ENCODE assay signal across 9 mouse cellular contexts in genomic region chr6:67535005-67535776, GRCm38 (mm10). TPM values are rescaled to one million over a fixed set of nuclear protein-coding genes. Genes with fewer than 3 reads are reported as not detected.
DNase-seq lines count a peak whose midpoint lies in the region; ATAC-seq and TF ChIP-seq lines count a peak whose summit lies in the region.
"Had no signal": no experiment of that assay in that cellular context is flagged by ENCODE, and none has a peak within 500 bp of the region (broad histone marks: within the 10 kb centered on the region; RNA-seq: fewer than 3 reads in every experiment).

No protein-coding gene starts in this region.

- peak overlapping the region; percentile 85 for H3K4me2 ChIP-seq in intestine, embryonic 15.5 days (replicated peaks)
- H3K4me2 ChIP-seq in lung, embryonic 15.5 days = peak overlapping the region; percentile 70

- H3K27ac ChIP-seq in layer of hippocampus, adult 2 months = no peak overlapping the region
- H3K27ac ChIP-seq in intestine, embryonic 15.5 days = no peak overlapping the region
- no peak overlapping the region for H3K27ac ChIP-seq in lung, embryonic 15.5 days

- no peak for TF ChIP-seq CTCF in layer of hippocampus, adult 2 months (conservative IDR thresholded peaks at IDR 0.05)

- peak overlapping the region; percentile 36 for H3K4me3 ChIP-seq in layer of hippocampus, adult 2 months
- H3K4me3 ChIP-seq in intestine, embryonic 15.5 days (replicated peaks) = peak overlapping the region; percentile 39
- H3K4me3 ChIP-seq in lung, embryonic 15.5 days = peak overlapping the region; percentile 40
- H3K4me3 ChIP-seq: myocyte had no signal

- no peaks in the 10 kb centered on the region for H3K9me3 ChIP-seq in intestine, embryonic 15.5 days
- no peaks in the 10 kb centered on the region for H3K9me3 ChIP-seq in lung, embryonic 15.5 days

- H3K9ac ChIP-seq in intestine, embryonic 15.5 days = no peak overlapping the region
- H3K9ac ChIP-seq in lung, embryonic 15.5 days = peak overlapping the region; percentile 19; the same call in 1 of the 2 replicates

- peaks cover 42% of the 10 kb centered on the region for H3K27me3 ChIP-seq in intestine, embryonic 15.5 days (replicated peaks)
- H3K27me3 ChIP-seq in lung, embryonic 15.5 days = peaks cover 51% of the 10 kb centered on the region

- ATAC-seq in intestine, embryonic 15.5 days = peak; percentile 38
- 0 out of 2 replicates have a peak, but pooled peaks have one; percentile 15 for ATAC-seq in lung, embryonic 15.5 days (ENCODE audit: borderline replicate concordance, extremely low read depth, low FRiP score, low TSS enrichment)
- ATAC-seq in neutrophil, adult 5-6 weeks (ENCODE audit: extremely low read depth, insufficient number of reproducible peaks, low FRiP score, poor library complexity, severe bottlenecking) = peak; percentile 45

- H3K36me3 ChIP-seq in intestine, embryonic 15.5 days = no peaks in the 10 kb centered on the region
- no peaks in the 10 kb centered on the region for H3K36me3 ChIP-seq in lung, embryonic 15.5 days

- peaks cover 14% of the 10 kb centered on the region for H3K4me1 ChIP-seq in intestine, embryonic 15.5 days (replicated peaks)
- no peaks in the 10 kb centered on the region; the same call in none of the 2 replicates for H3K4me1 ChIP-seq in lung, embryonic 15.5 days

- intact Hi-C loops in gastrocnemius, postnatal 14 days (cut with DNase I; ENCODE audit: low total_unique reads) = no loop called here

- 1% methylated on average over 62 of the region's 62 CpGs for WGBS in intestine, embryonic 15.5 days
- under 1% methylated on average over 62 of the region's 62 CpGs for WGBS in lung, embryonic 15.5 days

- no peak for DNase-seq in layer of hippocampus, adult 2 months (ENCODE audit: low spot score in 2 of 2)
- DNase-seq in layer of hippocampus, adult 18-20 months (ENCODE audit: low spot score in 2 of 2) = no peak
- peak; percentile 65 for DNase-seq in embryo, embryonic 11 days
- DNase-seq in ovary, postnatal 14 days (ENCODE audit: low spot score) = no peak
- no peak for DNase-seq in gastrocnemius, postnatal 14 days

RNA-seq across cellular contexts. Expression of gene Tacstd2, which starts 0.4 kb away (rescaled TPM):
- total RNA-seq in layer of hippocampus, adult 2 months (2021) = 1 to 10 TPM; 1.5 to 1.6 TPM
- 1 to 10 TPM; 1.1 to 1.9 TPM for total RNA-seq in layer of hippocampus, adult 18-20 months (2021)
- 5.9 and 8.2 TPM in 2 replicates for polyA plus RNA-seq in intestine, embryonic 15.5 days (2015; fragmentation: Nextera tagmentation; extraction: Ambion mirVana)
- 15.6 and 16.8 TPM in 2 replicates for polyA plus RNA-seq in lung, embryonic 15.5 days (2015; fragmentation: Nextera tagmentation; extraction: Ambion mirVana)
- 60.0 and 61.2 TPM in 2 replicates for total RNA-seq in neutrophil, adult 5-6 weeks (2017)
- total RNA-seq in gastrocnemius, postnatal 14 days (2021) = not detected
- polyA plus RNA-seq: myocyte had no signal

RNA-seq across cellular contexts. Expression of gene Il23r, which starts 43.5 kb away (rescaled TPM):
- not detected for total RNA-seq in layer of hippocampus, adult 2 months (2021)
- under 1 TPM in 1 of 2 experiments, not detected in 1; 0.12 TPM for total RNA-seq in layer of hippocampus, adult 18-20 months (2021)
- polyA plus RNA-seq in intestine, embryonic 15.5 days (2015; fragmentation: Nextera tagmentation; extraction: Ambion mirVana) = 0.18 TPM in 1 of 2 replicates, not detected in the other
- polyA plus RNA-seq in lung, embryonic 15.5 days (2015; fragmentation: Nextera tagmentation; extraction: Ambion mirVana) = not detected in 2 replicates
- 0.74 and 1.3 TPM in 2 replicates for total RNA-seq in neutrophil, adult 5-6 weeks (2017)
- total RNA-seq in gastrocnemius, postnatal 14 days (2021) = not detected
- polyA plus RNA-seq: myocyte had no signal

Comparison
In these comparisons a context has a peak if more than half of its experiments do, and no peak if none do; other contexts are left out.
1. RNA of gene Tacstd2, which starts 0.4 kb away (total RNA-seq): 60.0 to 61.2 TPM in neutrophil, adult 5-6 weeks; 1.1 to 1.9 TPM in layer of hippocampus, adult 18-20 months, 1.5 to 1.6 TPM in layer of hippocampus, adult 2 months and not detected in gastrocnemius, postnatal 14 days; every median in the first group is over 10 times any median in the second.
2. Peak in every context shown above with its lines, with median percentiles within 50 percentile points of each other: H3K4me3 ChIP-seq and ATAC-seq.